Mouse (Mus musculus) heart, postnatal 14 days (tissue): ENCODE measurements at regions not wholly inside any gene's neighbourhood (a gene's known extent, or its start where the extent isn't known, plus 50 kb on each side); places are given as distances from the start of the nearest gene placed in this dataset.

ENCODE experiments used
- DNase-seq, 2 experiments: peaks; one replicate each; pipeline ENCODE4 v3.0.0; 2021 to 2022
- intact Hi-C: fragments of 180-260 bp; cut with DNase I; formaldehyde crosslinking; loops from one replicate; pipeline ENCODE4 v1.15.1; 2025

DNA sequence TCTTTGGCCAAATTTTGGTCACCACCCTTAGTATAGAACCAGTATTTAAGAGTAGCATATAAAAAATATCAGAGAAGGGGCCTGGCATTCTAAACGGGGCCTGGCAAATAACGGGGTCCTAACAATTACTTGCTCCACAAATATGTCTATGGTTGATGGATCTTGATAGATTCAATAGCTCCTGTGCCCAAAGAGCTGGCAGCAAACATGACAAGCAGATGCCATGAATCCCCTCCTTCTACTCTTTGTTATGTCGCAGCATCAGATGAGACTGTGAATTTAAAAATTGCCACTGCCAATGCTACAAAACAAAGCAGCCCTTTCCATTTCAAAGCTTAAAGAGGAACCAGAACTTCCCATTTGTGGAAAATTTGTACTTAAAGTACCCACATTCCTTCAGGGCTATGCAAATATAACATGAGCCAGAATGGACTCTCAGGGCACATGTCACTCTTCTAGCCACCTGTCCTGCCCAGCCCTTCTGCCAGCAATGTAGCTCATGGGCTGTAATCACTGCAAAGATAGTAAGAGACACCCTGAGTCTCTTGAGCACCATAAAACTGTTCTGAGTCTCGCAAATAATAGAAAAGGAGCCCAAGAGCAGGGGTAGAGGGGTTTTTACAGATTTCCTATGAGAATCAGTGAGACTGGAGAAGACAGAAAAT is 342.4 kb upstream of the Kirrel3 start:
- intact Hi-C loops = no loop called here
- DNase-seq = no peak

DNA sequence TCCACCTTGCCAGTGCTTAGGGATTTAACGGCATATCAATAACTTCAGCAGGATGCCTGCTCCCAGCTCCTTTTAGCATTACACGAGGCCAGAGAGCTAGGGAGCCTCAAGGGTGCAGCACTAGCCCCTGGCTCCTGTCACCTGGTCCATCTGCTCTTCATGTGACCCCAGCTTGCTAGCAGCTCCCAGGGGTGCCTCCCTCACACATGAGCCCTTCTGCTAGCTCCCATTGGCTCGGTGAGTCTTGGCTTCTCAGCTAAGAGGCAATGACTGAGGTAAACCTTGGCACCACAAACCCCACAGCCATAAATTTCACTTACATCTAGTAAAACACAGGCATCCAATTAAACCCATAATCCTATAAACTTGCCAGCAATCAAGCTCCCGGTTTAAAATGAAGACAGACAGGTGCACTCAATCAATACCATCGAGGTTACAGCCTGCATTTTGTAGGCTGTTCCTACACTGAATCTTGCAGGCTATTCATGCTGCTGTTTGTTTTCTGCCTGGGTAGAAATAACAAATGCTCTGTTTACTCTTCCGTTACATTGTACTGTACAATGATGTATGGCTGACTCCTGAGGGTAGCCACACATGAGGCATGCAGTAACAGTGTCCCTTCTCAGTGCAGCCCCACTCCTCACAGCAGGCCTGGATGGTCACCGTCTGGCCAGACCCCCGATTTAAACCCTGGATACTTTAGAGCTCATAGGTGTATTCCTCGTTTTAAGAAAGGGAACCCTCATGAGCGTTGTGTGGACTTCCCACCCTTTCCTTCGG is 330.3 kb upstream of the Kirrel3 start:
- intact Hi-C loops = no loop called here
- DNase-seq = no peak

DNA sequence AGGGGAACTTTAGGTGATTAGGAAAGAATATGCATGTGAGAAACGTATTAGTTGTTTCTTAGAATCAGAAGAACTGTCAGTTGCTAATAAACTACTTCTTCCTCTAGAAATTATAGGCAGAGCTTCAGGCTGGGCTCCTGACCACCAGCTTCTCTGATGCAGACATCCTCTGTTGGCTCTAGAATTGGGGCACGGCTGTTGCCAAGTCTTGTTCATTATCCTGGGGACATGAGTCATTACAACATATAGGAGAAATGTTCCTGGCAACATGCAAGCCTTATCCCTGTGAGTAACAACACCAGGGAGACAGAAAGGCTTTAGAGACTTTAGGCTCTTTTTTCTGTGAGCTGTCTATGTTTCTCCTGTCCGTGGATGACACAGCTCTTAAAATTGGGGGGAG is 329.1 kb upstream of the Kirrel3 start:
- DNase-seq = no peak
- intact Hi-C loops = no loop called here

DNA sequence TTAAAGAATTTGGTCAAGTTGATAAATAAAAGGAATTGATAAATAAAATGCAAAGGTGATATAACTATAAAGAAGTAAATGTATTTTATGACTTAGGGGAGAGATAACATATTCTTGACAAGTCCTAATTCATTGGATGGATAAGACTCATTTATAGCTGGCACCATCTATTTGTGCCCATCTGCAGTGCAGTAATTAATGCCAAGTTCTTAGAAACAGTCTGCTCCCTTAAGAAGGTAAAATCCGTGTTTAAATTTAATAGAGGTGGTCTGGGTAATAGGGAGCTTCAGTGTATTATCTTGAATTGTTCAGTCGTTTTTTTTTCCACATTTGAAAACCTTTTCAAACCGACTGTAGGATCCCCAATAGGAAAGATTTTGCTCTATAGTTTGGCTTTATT is 324.6 kb upstream of the Kirrel3 start:
- no peak for DNase-seq
- intact Hi-C loops = no loop called here

DNA sequence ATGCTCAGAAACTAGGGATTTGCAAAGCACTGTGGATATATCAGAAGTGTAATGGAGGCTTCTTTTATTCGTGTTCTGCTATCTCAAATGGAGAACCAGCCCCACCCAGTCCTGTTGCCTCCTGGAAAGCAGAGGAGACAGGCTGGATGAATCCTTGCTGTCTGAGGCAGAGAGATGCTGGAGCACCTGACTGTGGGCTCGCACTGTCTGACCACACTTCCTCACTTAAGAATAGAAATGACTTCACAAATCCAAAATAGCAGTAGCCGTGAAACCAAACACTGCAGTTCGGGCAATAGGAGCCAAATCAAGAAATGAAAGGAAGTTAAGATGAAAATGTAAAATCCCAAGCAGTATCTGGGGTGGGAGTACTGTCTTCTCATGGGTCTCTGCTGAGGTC is 299.4 kb upstream of the Kirrel3 start:
- intact Hi-C loops = no loop called here
- no peak for DNase-seq

DNA sequence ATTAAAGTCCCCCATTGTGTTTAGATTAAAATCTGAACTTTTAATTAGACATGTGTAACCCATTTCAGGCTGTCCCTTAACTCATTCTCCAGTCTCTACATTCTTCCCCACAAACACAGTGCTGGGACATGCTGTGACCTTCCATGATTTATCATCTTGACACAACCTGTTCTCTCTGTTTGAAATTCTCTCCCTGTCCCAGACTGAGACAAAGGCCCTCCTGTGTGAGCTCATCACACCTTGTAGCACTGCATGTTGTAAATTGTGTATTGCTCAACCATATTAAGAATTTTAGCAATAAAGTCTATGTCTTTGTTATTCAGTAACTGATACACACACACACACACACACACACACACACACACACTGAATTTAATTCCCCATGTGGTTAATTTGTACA is 293.2 kb upstream of the Kirrel3 start:
- no peak for DNase-seq
- intact Hi-C loops = no loop called here

DNA sequence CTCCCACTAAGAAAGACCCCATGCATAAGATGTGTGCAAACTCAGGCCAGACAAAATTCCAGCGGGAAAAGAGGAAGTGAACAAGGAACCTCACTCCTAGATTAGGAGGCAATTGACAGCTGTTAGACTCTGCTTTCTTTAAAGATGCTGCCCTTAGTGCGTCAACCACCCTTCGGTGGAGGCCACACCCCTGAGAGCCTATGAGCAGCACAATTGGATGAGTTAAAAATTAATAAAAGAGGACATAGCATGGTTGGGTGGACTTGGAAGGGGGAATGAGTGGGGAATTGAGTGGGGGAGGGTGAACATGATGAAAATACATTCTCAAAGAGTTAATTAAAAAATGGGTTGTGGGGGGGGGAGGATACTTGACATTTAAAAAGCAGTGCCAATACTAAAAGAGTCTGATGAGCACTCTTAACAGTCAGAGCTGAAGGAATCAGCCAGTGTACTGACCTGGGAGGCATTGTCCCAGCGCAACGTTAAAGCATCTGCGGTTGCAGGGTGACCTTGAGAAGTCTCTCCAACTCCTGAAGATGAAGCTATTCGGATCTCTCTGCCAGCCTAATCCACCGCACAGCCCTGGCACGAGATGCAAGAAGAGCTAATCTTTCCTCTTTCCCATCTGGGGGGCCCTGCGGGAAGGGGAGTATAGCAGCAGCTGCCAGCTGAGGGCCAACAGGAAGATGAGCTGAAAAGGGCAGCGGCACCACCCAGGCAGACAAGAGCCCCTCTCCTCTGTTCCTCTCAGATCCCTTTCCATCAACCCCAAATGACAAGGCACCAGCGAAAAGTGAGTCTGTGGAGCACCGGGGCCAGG is 283.4 kb upstream of the Kirrel3 start:
- no peak for DNase-seq
- intact Hi-C loops = no loop called here

DNA sequence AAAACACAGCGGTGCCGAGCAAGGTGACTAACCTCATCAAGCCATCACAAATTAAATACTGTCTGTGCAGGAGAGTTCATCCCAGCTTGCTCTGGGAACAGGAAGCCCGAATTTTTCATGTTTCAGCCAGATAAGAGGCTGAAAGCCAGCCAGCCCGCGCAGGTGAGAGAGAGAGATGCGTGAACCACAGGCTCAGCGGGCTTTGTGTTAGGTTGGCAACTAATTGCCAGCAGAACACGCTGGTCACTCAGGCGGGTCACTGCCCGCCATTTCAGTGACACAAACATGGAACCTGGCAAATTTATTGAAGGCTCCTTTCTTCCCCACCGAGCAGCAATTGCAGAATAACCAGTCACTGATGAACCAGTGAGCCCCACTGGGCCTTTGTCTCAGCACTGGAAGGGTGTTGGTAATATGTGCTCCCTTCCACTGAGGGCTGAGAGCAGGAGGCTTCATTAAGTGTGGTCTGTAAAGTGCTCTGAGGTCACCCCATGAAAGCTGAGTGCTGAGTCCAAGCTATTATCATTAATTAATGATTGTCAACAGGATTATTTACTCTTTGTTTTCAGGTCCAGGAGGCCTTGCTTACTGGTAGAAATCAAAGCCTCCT is 282.6 kb upstream of the Kirrel3 start:
- intact Hi-C loops = no loop called here
- DNase-seq = no peak

DNA sequence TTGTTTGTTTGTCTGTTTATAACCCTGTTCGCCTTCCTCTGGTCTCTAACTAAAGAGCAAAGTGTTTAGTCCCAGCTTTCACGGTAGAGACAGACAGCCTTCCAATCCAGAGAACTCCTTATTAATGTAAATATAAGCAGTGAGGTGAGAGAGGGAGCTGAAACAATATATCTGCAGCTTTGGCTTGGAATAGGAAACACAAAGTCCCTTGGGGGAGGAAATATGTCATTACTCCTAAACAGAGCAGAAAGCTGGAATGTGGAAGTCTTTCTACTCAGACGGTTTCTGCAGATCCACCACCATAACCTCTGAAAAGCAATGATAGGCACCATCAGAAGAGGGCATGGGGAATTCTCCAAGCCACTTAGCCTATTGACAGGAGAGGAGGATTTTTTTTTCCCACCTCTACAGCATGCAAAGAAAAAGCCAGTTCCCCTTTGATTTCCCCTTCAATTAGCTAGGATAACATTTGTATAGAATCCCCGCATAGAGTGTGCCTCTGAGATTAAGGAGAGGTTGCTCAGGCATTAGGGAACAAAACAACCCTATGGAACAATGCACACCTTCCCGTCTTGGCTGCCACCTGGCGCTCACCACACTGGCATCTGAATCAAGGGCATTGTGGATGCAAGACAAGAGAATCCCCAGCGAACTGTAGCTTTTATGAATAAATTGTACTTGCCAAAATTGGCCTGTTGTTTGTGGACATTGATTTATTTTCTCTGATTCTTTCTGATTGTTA is 281.9 kb upstream of the Kirrel3 start:
- intact Hi-C loops = no loop called here
- no peak for DNase-seq

DNA sequence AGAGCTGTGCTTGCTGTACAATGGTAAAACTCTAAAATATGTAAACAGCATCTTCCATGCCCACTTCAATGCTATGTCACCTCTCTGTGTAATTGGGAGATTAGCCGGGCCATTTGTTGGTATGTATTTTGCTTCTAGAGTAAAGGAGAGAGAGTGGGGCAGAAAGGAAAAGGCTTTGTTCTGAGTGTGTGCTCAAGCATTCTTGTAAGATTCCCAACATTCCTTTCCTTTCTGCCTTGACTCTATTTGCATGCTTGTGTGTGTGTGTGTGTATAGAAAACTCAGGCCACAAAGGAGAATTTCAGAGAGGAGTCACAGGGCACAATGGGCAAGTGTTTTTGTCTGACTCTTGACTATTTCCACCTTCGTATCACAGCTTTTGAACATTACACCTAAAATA is 281.2 kb upstream of the Kirrel3 start:
- intact Hi-C loops = no loop called here
- no peak for DNase-seq

DNA sequence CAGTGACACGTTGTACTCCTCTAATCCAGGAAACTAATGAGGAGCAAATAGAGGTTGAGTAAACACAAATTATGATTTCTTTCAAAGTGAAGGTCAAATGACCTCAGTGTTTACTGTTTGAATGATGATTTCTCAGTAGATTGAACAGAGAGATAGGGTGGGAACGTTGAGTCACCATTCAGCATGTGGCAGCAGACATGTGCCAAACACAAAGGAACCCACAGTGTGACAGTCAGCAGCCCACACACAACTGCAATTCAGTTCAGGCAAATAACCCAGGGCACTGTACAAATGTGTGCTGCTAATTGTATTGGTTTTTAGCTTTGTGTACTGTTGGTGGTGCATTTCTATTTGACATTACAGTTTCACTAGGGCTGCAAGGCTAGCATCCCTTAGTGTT is 254.1 kb upstream of the Kirrel3 start:
- intact Hi-C loops = no loop called here
- no peak for DNase-seq

DNA sequence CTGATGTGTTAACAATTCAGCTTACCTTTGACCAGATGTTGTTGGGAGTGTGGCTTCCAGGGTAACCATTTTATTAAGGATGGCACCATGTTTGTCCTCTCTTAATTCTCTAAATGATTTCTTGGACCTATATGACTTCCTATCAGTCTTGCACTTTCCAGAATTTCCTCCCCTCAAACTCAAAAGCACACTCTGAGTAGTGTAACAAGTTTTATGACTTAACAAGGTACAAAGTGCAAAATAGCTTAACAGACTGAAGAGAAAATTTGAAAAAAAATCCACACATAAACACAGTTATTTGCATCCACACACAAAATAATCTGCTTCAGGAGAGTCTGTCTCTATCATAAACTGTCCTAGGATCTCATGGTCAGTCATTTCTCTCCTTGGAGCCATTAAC is 251.0 kb upstream of the Kirrel3 start:
- DNase-seq = no peak
- intact Hi-C loops = no loop called here

DNA sequence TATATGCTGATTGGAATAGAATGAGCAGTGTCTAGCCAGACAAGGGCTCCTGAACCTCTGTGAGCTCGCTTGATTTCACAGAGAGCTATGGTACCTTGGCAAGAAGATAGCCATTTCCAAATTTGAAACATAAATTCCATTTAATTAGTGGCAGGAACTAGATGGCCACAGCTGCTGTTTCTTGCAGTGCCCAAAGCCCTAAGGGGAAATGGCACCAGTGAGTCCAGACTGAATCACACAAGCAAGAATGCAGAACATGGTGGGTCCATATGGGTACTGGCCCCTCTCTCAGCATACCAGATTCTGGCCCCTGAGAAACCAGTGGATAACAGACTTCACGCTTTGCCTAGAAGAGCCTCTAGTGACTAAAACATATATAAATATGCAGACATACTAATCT is 246.2 kb upstream of the Kirrel3 start:
- no peak for DNase-seq
- intact Hi-C loops = no loop called here

DNA sequence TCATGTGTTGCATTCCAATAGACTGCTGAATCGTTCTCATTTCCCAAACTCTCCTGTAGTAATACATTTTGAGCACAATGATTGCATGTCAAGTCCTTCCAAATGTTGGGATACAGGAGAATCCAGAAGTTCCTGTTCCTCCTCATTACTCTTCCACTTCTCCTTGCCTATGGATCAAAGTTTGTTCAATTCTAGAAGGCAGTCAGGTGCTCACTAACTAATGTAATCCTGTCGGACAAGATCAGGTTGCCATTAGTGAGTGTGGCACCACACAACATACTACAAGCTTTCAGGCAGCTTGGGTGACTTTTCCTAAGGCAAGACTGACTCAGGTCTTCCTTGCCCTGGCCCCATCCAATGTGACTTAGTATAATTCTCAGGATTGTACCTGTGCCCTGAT is 242.0 kb upstream of the Kirrel3 start:
- intact Hi-C loops = no loop called here
- DNase-seq = no peak

DNA sequence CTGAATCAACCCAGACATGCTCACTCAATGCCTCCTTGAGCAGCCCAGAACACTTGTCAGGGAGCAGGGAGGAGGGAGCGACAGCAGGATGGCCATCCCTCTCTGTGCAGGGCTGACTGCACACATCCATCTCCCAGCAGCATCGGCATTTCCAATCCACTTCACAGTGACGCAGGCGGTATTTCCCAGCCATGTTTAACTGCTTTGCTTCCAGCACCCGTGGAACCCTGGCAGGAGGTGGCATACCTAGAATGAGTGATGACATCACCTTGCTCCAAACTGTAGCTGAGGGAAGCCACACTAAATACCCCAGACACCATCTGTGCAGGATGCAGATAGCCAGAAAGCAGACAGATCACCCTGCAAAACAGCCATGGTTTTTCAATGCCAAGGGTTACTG is 241.1 kb upstream of the Kirrel3 start:
- DNase-seq = no peak
- intact Hi-C loops = no loop called here

DNA sequence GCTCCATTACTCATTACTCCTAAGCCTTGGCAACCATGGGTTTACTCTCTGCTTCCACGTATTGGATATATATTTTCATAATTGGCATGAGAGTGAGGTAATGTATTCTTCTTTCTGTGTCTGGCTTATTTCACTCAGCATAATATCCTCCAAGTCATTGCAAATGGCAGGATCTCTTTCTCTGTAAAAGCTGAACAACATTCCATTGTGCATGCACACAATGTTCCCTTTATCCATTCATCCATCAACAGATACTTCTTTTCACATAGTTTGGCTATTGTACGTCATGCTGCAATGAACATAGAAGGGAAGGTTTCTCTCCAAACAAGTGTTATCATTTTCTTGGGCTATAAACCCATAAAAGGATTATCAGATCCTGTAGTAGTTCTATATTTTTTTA is 232.9 kb upstream of the Kirrel3 start:
- intact Hi-C loops = no loop called here
- DNase-seq = no peak

DNA sequence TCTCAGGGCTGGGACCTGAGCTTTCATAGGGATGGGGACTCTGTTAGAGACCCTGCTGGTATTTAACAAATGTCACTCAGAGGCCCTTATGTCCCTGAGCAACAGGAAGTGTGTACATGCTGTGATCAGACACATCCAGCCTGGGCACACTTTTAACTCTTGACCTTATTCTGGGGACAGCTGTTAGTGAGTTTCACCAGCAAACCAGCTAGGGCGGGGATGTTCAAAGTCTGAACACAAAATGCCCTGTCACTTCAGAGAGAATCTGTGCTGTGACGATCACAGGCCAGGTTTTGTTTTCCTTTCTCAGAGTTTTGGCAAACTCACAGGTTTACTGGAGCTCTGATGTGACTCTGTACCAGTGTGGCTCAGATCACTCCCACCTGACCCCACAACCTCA is 227.2 kb upstream of the Kirrel3 start:
- no peak for DNase-seq
- intact Hi-C loops = no loop called here

DNA sequence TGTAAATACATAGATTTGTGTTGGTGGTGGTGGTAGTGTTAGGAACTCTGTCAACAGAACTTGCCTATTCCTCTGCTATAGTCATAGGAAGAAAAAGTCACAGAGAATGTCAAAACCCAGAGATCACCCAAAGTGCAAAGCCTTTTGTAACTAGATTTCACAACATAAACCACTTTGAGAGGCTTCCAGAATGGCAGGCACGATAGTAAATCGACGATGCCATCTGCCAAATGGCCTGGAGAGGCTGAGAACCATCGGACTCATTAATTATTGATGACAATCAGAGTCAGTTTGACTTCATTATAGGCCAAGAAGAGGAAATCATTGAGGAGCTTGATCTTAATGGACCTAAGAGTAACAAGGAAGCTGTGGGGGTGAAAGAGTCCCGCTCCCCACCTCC is 207.6 kb upstream of the Kirrel3 start:
- intact Hi-C loops = no loop called here
- DNase-seq = no peak

DNA sequence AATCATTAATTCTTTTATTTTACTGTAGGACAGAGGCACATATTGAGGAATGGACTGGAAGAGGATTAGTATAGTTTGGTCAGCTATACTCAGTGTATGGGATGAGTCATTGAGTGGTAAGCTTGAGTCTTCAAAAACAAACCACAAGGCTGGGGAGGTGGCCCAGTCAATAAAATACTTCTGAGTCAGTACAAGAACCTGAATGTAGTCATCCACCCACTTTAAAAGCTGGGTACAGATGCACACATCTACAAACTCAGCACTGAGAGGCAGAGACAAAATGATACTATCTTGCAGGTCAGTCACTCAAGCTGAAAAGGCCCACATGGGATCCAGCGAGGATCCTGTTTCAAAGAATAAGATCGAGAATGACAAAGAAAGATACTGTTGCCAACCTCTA is 206.3 kb upstream of the Kirrel3 start:
- intact Hi-C loops = no loop called here
- DNase-seq = no peak

DNA sequence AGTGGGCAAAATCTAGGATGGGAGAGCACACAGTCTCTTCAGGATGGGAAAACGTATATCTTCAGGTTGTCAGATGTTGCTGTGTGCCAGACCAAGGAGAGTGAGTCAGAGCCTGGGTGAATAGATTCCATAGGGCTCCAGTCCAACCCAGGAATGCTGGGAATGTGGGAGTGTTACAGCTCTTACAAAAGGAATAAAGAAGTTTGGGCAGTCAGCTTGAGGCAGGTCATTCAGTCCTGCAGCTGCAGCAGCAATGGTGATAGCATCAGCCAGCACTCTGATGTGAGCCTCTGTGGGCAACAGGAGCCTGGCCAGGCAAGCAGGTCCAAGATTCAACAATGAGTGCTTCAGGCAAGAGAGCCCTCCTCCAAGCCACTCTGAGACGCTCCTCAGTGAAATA is 205.8 kb upstream of the Kirrel3 start:
- peak in 1 of 2 experiments; percentile 1 for DNase-seq
- intact Hi-C loops = no loop called here
